Mouse (Mus musculus): ENCODE measurements around the gene Esr2. TPM values are rescaled to one million over a fixed set of nuclear protein-coding genes. Genes with fewer than 3 reads are reported as not detected.

Esr2 gene
- polyA plus RNA-seq (2017; shearing (Covaris generic)): under 1 TPM; 0.07 to 0.38 TPM

GRCm38 (mm10) chr12:76177000-76177863 lies at the start of gene Esr2:
Gene Esr2 (minus strand): TSS chr12:76177259.

Other genes with a start within 250 kb of the Esr2 start
- gene Tex21, start 69.5 kb upstream of the Esr2 start, polyA plus RNA-seq (2017; shearing (Covaris generic)): under 1 TPM in 1 of 2 experiments, not detected in 1; 0.16 TPM
- gene Mthfd1, start 78.0 kb upstream of the Esr2 start, polyA plus RNA-seq (2017; shearing (Covaris generic)): 10 to 100 TPM; 45.9 to 59.4 TPM
- gene Akap5, start 147.6 kb upstream of the Esr2 start, polyA plus RNA-seq (2017; shearing (Covaris generic)): 1 to 10 TPM; 1.3 to 1.5 TPM
- gene Zbtb25, start 192.3 kb upstream of the Esr2 start, polyA plus RNA-seq (2017; shearing (Covaris generic)): 10 to 100 TPM; 64.8 to 71.8 TPM
- gene Zbtb1, start 193.0 kb upstream of the Esr2 start, polyA plus RNA-seq (2017; shearing (Covaris generic)): 10 to 100 TPM; 21.0 to 28.1 TPM
- gene Hspa2, start 226.9 kb upstream of the Esr2 start, polyA plus RNA-seq (2017; shearing (Covaris generic)): 1 to 10 TPM; 2.4 to 3.5 TPM
- gene Ppp1r36, start 240.3 kb upstream of the Esr2 start, polyA plus RNA-seq (2017; shearing (Covaris generic)): not detected